Mouse (Mus musculus): ENCODE measurements around the gene Psap. TPM values are rescaled to one million over a fixed set of nuclear protein-coding genes. Genes with fewer than 3 reads are reported as not detected.

Gene Psap
- polyA plus RNA-seq, 2 experiments: 46.0 to 172 TPM

DNA sequence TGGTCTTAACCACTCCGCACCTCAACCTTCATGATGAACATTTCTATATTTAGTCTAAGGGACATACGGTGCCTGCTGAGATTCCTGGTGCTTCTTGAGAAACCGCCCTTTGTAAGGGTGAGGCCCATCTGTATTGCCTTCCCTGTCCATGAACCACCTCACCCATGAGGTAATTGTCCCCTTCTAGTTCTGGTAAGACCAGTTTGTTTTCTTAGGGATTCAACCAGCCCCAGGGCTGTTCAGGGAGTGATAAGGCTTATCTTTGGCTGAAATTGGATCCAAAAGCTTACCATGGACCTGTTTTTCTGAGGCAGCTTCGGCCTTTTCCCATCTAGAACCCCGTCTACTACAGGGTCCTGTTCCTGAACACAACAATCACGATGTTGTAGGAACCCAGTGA lies 21.3 kb upstream of the Psap start:
- H3K9ac ChIP-seq (replicated peaks): no peak overlapping the region
- no peak overlapping the region for H3K4me3 ChIP-seq (ENCODE audit: insufficient read depth in 1 of 2, low read depth in 2 of 2, low read length in 2 of 2)
- TF ChIP-seq EP300 (IDR thresholded peaks at IDR 0.05; ENCODE audit: low read depth) (peak; percentile 36; the same call in 1 of the 2 replicates), CTCF (IDR thresholded peaks at IDR 0.05; ENCODE audit: low read depth) (no peak)
- ATAC-seq (ENCODE audit: insufficient read depth) (peak; percentile 42; the same call in 1 of the 2 replicates), DNase-seq (ENCODE audit: low read depth in 3 of 3, low spot score in 3 of 3) (no peak)
- H3K4me2 ChIP-seq (ENCODE audit: low read depth): 0 out of 2 replicates have a peak overlapping the region, but pooled peaks have one; percentile 1
- no peaks in the 10 kb centered on the region for H3K36me3 ChIP-seq (replicated peaks; ENCODE audit: control insufficient read depth, insufficient read depth, low read depth)
- 35% methylated on average over 6 of the region's 6 CpGs for WGBS (ENCODE audit: insufficient replicate concordance)
- H3K9me3 ChIP-seq (ENCODE audit: control insufficient read depth, low read length): no peaks in the 10 kb centered on the region
- no peak overlapping the region for H3K27ac ChIP-seq
- peaks cover 7 to 16% of the 10 kb centered on the region in 2 experiments for H3K4me1 ChIP-seq (replicated peaks; ENCODE audit: control insufficient read depth in 2 of 2, insufficient read depth in 2 of 2, low read length in 1 of 2)
- no peaks in the 10 kb centered on the region for H3K27me3 ChIP-seq (ENCODE audit: control insufficient read depth, insufficient read depth, low read length)

DNA sequence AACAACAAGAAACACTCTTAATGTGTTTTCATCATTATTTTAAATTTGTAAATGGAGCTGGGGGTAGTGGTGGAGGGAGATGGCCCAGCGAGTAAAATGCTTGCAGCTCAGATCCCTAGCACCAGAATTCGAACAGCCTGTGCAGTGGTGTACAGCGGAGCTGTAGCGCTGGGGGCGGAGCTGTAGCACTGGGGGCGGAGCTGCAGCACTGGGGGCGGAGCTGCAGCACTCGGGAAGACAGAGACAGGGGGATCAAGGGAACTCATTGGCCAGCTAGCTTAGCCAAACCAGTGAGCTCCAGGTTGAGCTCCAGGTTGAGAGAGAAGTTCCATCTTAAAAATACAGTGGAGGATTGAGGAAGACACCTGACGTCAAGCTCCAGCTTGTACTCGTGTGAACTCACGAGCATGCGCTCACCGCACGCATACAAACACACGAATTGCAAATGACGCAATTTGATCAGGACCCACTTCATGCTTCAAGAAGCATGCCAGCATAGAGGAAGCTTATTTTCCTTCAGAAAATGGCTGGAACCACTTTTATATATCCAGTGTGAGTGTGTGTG lies 20.1 kb upstream of the Psap start:
- Histone ChIP-seq H3K9me3 (ENCODE audit: control insufficient read depth, low read length) (no peaks in the 10 kb centered on the region), H3K9ac (replicated peaks) (no peak overlapping the region), H3K4me2 (ENCODE audit: low read depth) (no peak overlapping the region), H3K36me3 (replicated peaks; ENCODE audit: control insufficient read depth, insufficient read depth, low read depth) (no peaks in the 10 kb centered on the region), H3K4me3 (ENCODE audit: insufficient read depth in 1 of 2, low read depth in 2 of 2, low read length in 2 of 2) (no peak overlapping the region), H3K27ac (no peak overlapping the region), H3K27me3 (ENCODE audit: control insufficient read depth, insufficient read depth, low read length) (no peaks in the 10 kb centered on the region), H3K4me1 (replicated peaks; ENCODE audit: control insufficient read depth in 2 of 2, insufficient read depth in 2 of 2, low read length in 1 of 2) (peaks cover 7 to 16% of the 10 kb centered on the region in 2 experiments)
- ATAC-seq (ENCODE audit: insufficient read depth) (0 out of 2 replicates have a peak, but pooled peaks have one; percentile 32), DNase-seq (ENCODE audit: low read depth in 3 of 3, low spot score in 3 of 3) (no peak)
- whole genome bisulfite sequencing (ENCODE audit: insufficient replicate concordance): 47% methylated on average over 16 of the region's 16 CpGs
- no peak for TF ChIP-seq EP300 (IDR thresholded peaks at IDR 0.05; ENCODE audit: low read depth)
- no peak for TF ChIP-seq CTCF (IDR thresholded peaks at IDR 0.05; ENCODE audit: low read depth)

DNA sequence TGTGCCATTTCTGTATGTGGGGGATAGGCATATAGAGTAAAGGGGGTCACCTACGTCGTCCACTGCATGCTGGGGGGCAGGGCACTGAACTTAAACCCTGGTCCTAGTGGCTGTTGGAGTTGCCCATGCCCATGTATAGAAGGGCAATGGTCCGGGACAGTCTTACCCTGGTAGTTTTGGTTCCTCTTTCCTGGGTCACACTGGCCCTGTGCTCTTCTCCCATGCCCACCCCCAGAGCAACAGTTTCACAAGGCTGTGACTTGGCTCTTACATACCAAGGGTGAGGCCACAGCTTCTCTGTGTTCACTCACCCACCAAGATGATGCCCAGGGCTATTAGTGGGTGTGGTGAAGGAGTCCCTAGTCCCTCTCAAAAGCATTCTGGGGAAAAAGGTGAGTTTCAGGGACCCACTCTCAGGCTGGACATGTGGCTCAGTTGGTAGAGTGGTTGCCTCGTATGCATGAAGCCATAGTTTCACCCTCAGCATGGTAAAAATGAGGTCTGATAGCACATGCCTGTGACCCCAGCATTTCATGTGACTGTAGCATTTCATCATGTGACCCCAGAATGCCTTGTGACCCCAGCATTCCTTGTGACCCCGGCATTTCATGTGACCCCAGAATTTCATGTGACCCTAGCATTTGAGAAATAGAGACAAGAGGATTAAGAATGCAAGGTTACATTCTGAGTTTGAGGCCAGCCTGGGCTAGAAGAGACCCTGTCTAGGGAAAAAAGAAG lies 16.7 kb upstream of the Psap start:
- Histone ChIP-seq H3K4me2 (ENCODE audit: low read depth) (no peak overlapping the region), H3K4me3 (ENCODE audit: insufficient read depth in 1 of 2, low read depth in 2 of 2, low read length in 2 of 2) (no peak overlapping the region), H3K27me3 (ENCODE audit: control insufficient read depth, insufficient read depth, low read length) (no peaks in the 10 kb centered on the region), H3K4me1 (replicated peaks; ENCODE audit: control insufficient read depth in 2 of 2, insufficient read depth in 2 of 2, low read length in 1 of 2) (peaks cover 7 to 14% of the 10 kb centered on the region in 2 experiments), H3K9me3 (ENCODE audit: control insufficient read depth, low read length) (no peaks in the 10 kb centered on the region), H3K27ac (no peak overlapping the region), H3K9ac (replicated peaks) (no peak overlapping the region), H3K36me3 (replicated peaks; ENCODE audit: control insufficient read depth, insufficient read depth, low read depth) (no peaks in the 10 kb centered on the region)
- TF ChIP-seq CTCF (IDR thresholded peaks at IDR 0.05; ENCODE audit: low read depth) (no peak), EP300 (IDR thresholded peaks at IDR 0.05; ENCODE audit: low read depth) (no peak)
- ATAC-seq (ENCODE audit: insufficient read depth): no peak
- no peak for DNase-seq (ENCODE audit: low read depth in 3 of 3, low spot score in 3 of 3)
- 58% methylated on average over 5 of the region's 5 CpGs for WGBS (ENCODE audit: insufficient replicate concordance)

DNA sequence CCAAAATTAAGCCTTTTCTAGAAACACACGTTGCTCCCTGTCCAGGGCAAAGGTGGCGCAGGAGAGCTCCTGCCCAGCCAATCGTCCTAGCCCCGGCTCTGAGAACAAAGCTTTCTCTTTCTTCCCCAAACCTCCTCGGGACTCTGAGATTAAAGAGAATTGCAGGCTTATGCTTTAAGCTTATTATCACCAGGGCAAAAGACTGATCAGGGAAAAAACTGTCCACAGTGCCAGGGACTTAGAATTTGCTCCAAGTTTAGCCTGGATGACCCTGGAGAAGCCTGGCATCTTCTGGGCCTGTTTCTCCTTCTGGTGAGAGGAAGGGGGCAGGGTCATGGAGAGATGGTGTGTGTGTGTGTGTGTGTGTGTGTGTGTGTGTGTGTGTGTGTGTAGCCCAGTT lies 15.9 kb upstream of the Psap start:
- WGBS (ENCODE audit: insufficient replicate concordance): 42% methylated on average over 5 of the region's 5 CpGs
- TF ChIP-seq EP300 (IDR thresholded peaks at IDR 0.05; ENCODE audit: low read depth) (no peak), CTCF (IDR thresholded peaks at IDR 0.05; ENCODE audit: low read depth) (no peak)
- no peak overlapping the region for H3K27ac ChIP-seq
- DNase-seq (ENCODE audit: low read depth in 3 of 3, low spot score in 3 of 3): no peak
- H3K36me3 ChIP-seq (replicated peaks; ENCODE audit: control insufficient read depth, insufficient read depth, low read depth): no peaks in the 10 kb centered on the region
- H3K9me3 ChIP-seq (ENCODE audit: control insufficient read depth, low read length): no peaks in the 10 kb centered on the region
- ATAC-seq (ENCODE audit: insufficient read depth): no peak
- no peaks in the 10 kb centered on the region for H3K27me3 ChIP-seq (ENCODE audit: control insufficient read depth, insufficient read depth, low read length)
- no peak overlapping the region for H3K4me2 ChIP-seq (ENCODE audit: low read depth)
- H3K4me1 ChIP-seq (replicated peaks; ENCODE audit: control insufficient read depth in 2 of 2, insufficient read depth in 2 of 2, low read length in 1 of 2): peaks cover 5 to 6% of the 10 kb centered on the region in 2 experiments
- H3K4me3 ChIP-seq (ENCODE audit: insufficient read depth in 1 of 2, low read depth in 2 of 2, low read length in 2 of 2): no peak overlapping the region
- H3K9ac ChIP-seq (replicated peaks): no peak overlapping the region

DNA sequence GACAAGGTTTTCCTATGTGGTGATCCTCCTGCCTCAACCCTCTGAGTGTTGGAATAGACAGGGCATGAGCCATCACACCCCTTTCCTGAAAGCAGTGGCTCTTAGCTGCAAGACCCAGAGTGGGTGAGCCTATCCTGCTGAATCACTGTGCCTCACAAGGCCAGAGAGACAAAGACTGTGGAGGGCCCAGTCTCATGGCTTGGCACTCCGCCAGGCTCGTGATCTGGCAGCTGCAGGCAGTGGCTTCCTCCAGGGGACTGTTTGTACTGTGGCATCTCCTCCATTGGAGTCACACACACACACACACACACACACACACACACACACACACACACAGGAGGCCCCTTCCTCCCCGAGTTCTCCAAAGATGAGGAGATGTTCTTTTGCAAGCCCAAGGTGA lies 15.0 kb upstream of the Psap start:
- peak; percentile 26; the same call in 1 of the 2 replicates for ATAC-seq (ENCODE audit: insufficient read depth)

More for the DNA sequence above, 15.0 kb upstream of the Psap start:
- Histone ChIP-seq H3K4me2 (ENCODE audit: low read depth) (no peak overlapping the region), H3K4me1 (replicated peaks; ENCODE audit: control insufficient read depth in 2 of 2, insufficient read depth in 2 of 2, low read length in 1 of 2) (peaks cover 0 to 2% of the 10 kb centered on the region in 2 experiments; a peak in 2 of 4 replicates), H3K27ac (no peak overlapping the region), H3K9ac (replicated peaks) (no peak overlapping the region), H3K4me3 (ENCODE audit: insufficient read depth in 1 of 2, low read depth in 2 of 2, low read length in 2 of 2) (no peak overlapping the region), H3K27me3 (ENCODE audit: control insufficient read depth, insufficient read depth, low read length) (no peaks in the 10 kb centered on the region), H3K36me3 (replicated peaks; ENCODE audit: control insufficient read depth, insufficient read depth, low read depth) (no peaks in the 10 kb centered on the region), H3K9me3 (ENCODE audit: control insufficient read depth, low read length) (no peaks in the 10 kb centered on the region)
- no peak for DNase-seq (ENCODE audit: low read depth in 3 of 3, low spot score in 3 of 3)
- no peak for TF ChIP-seq CTCF (IDR thresholded peaks at IDR 0.05; ENCODE audit: low read depth)
- TF ChIP-seq EP300 (IDR thresholded peaks at IDR 0.05; ENCODE audit: low read depth): no peak
- 21% methylated on average over 3 of the region's 3 CpGs for WGBS (ENCODE audit: insufficient replicate concordance)

Data from liver, embryonic 14.5 days (tissue).